ENCODE assay signal across 12 mouse cellular contexts in the genomic region with DNA sequence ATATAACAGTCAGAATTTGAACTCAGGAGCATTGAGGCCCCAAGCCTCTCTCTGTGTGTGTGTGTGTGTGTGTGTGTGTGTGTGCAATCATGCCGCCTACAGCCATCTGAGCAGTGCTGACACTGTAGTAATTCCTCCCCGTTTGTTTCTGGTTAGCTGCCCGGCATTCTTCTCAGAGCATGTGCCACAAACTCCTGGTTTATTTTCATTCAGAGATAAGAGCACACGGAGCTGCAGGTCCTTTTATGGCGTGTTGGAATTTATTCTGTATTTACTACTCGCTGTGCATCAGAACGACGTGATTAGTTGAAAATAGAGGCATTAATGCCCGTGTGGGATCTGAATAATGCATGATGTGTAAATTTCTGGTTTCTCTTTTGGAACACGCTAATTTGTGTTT. TPM values are rescaled to one million over a fixed set of nuclear protein-coding genes. Genes with fewer than 3 reads are reported as not detected.
DNase-seq lines count a peak whose midpoint lies in the region; ATAC-seq and TF ChIP-seq lines count a peak whose summit lies in the region.
"Had no signal": no experiment of that assay in that cellular context is flagged by ENCODE, and none has a peak within 500 bp of the region (broad histone marks: within the 10 kb centered on the region; RNA-seq: fewer than 3 reads in every experiment).

No protein-coding gene starts in this region.

- no peak overlapping the region for H3K4me3 ChIP-seq in midbrain, embryonic 14.5 days (replicated peaks; ENCODE audit: low read depth, low read length)
- H3K4me3 ChIP-seq in midbrain, embryonic 10.5 days, result no peak overlapping the region
- no peak overlapping the region for H3K4me3 ChIP-seq in small intestine, adult 2 months (ENCODE audit: low read depth, low read length)
- H3K4me3 ChIP-seq: liver, embryonic 12.5 days; megakaryocyte, embryonic 14.5 days had no signal

- no peaks in the 10 kb centered on the region for H3K9me3 ChIP-seq in midbrain, embryonic 14.5 days (ENCODE audit: control insufficient read depth, low read length)
- H3K9me3 ChIP-seq in midbrain, embryonic 10.5 days (replicated peaks), result no peaks in the 10 kb centered on the region
- H3K9me3 ChIP-seq: liver, embryonic 12.5 days had no signal

- peak overlapping the region; percentile 63 for H3K27ac ChIP-seq in midbrain, embryonic 14.5 days (replicated peaks; ENCODE audit: low read depth, low read length)
- no peak overlapping the region for H3K27ac ChIP-seq in midbrain, embryonic 10.5 days (replicated peaks)
- peak overlapping the region; percentile 91 for H3K27ac ChIP-seq in small intestine, adult 2 months (ENCODE audit: insufficient read depth, low read depth, low read length)

- no peak overlapping the region for H3K4me2 ChIP-seq in midbrain, embryonic 14.5 days (ENCODE audit: low read length)
- H3K4me2 ChIP-seq: liver, embryonic 12.5 days had no signal

- H3K9ac ChIP-seq in midbrain, embryonic 14.5 days (replicated peaks; ENCODE audit: low read length), result no peak overlapping the region
- H3K9ac ChIP-seq: liver, embryonic 12.5 days had no signal

- H3K4me1 ChIP-seq in midbrain, embryonic 14.5 days (ENCODE audit: control insufficient read depth, insufficient read depth, low read length), result no peaks in the 10 kb centered on the region
- H3K4me1 ChIP-seq in midbrain, embryonic 10.5 days, result no peaks in the 10 kb centered on the region
- peaks cover 3% of the 10 kb centered on the region; the same call in 1 of the 2 replicates for H3K4me1 ChIP-seq in small intestine, adult 2 months (ENCODE audit: control insufficient read depth, insufficient read depth, insufficient read length, low read length)

- no peak for DNase-seq in frontal cortex, postnatal 25 days (ENCODE audit: low spot score in 2 of 2)
- peak; percentile 53 for DNase-seq in midbrain, embryonic 14.5 days
- no peak for DNase-seq in midbrain, embryonic 10.5 days (ENCODE audit: low spot score)
- peak; percentile 74 for DNase-seq in heart, postnatal 4 days
- no peak for DNase-seq in embryo, embryonic 9.5 days (ENCODE audit: extremely low spot score)
- DNase-seq in thymus, adult 18-20 months, result no peak
- DNase-seq: cerebellum, postnatal 36 days had no signal

- no peaks in the 10 kb centered on the region for H3K36me3 ChIP-seq in midbrain, embryonic 14.5 days (ENCODE audit: control insufficient read depth, insufficient read depth, low read length)
- H3K36me3 ChIP-seq in midbrain, embryonic 10.5 days, result no peaks in the 10 kb centered on the region
- no peaks in the 10 kb centered on the region for H3K36me3 ChIP-seq in small intestine, adult 2 months (ENCODE audit: control insufficient read depth, insufficient read depth, low read length)
- H3K36me3 ChIP-seq: liver, embryonic 12.5 days had no signal

- no peak for TF ChIP-seq CTCF in small intestine, adult 2 months (IDR thresholded peaks at IDR 0.05; ENCODE audit: extremely low read depth, insufficient read length, insufficient replicate concordance, low read depth, low read length)

- no peak for TF ChIP-seq POLR2A in small intestine, adult 2 months (IDR thresholded peaks at IDR 0.05; ENCODE audit: low read depth, low read length)

- peak; percentile 13; the same call in 1 of the 2 replicates for ATAC-seq in frontal cortex, adult (ENCODE audit: low TSS enrichment)
- ATAC-seq in midbrain, embryonic 14.5 days (ENCODE audit: low FRiP score, low TSS enrichment), result no peak
- ATAC-seq: liver, embryonic 12.5 days; Patski had no signal

- H3K27me3 ChIP-seq in midbrain, embryonic 14.5 days (ENCODE audit: control insufficient read depth, insufficient read depth, low read length), result no peaks in the 10 kb centered on the region
- no peaks in the 10 kb centered on the region for H3K27me3 ChIP-seq in midbrain, embryonic 10.5 days (ENCODE audit: low read depth, poor library complexity, severe bottlenecking)
- H3K27me3 ChIP-seq in small intestine, adult 2 months (ENCODE audit: control insufficient read depth, insufficient read depth, low read length), result no peaks in the 10 kb centered on the region
- H3K27me3 ChIP-seq: liver, embryonic 12.5 days; megakaryocyte, embryonic 14.5 days; Patski had no signal

- WGBS in midbrain, embryonic 14.5 days, result 53% methylated on average over 10 of the region's 10 CpGs
- WGBS in midbrain, embryonic 10.5 days, result 91% methylated on average over 10 of the region's 10 CpGs
- 20% methylated on average over 10 of the region's 10 CpGs for WGBS in small intestine, adult 2 months

RNA-seq across cellular contexts. Expression of gene Slc38a2, which starts 49.6 kb away (rescaled TPM):
- 131 and 159 TPM in 2 replicates for polyA plus RNA-seq in midbrain, embryonic 14.5 days (2014; fragmentation: Nextera tagmentation; extraction: Ambion mirVana)
- polyA plus RNA-seq in midbrain, embryonic 10.5 days (2016; fragmentation: Nextera tagmentation; extraction: Ambion mirVana), result 151 and 164 TPM in 2 replicates
- 100 to 1,000 TPM; 359 to 377 TPM for total RNA-seq in heart, postnatal 4 days (2021)
- 10.3 and 13.9 TPM in 2 replicates for polyA plus RNA-seq in small intestine, adult 2 months (2012; rRNA removed)

Comparison
In these comparisons a context has a peak if more than half of its experiments do, and no peak if none do; other contexts are left out.
1. DNase-seq: peak in midbrain, embryonic 14.5 days (single experiment) and heart, postnatal 4 days (single experiment); none in frontal cortex, postnatal 25 days (0 of 2), midbrain, embryonic 10.5 days (single experiment), embryo, embryonic 9.5 days (single experiment) and thymus, adult 18-20 months (0 of 2).